Mouse (Mus musculus) limb, embryonic 15.5 days (tissue): ENCODE measurements around the gene Paxbp1. TPM values are rescaled to one million over a fixed set of nuclear protein-coding genes. Genes with fewer than 3 reads are reported as not detected.
A peak's percentile ranks its signal among the peaks of the same experiment; 100 is the strongest.
"Not testable (repeated sequence)": the region's sequence is repeated elsewhere in the genome, so short reads cannot be mapped to it uniquely, and the experiment has no call there.

Experiments
- ATAC-seq: fragments of 200-750 bp; cut with Nextera tagmentation; 2 replicates; pipeline ENCODE4 v1.8.0; 2017; ENCODE audit warnings: low read depth, moderate TSS enrichment; ENCODE audit not compliant: insufficient number of reproducible peaks, low FRiP score, low TSS enrichment
- H3K27ac ChIP-seq: fragments of 300-500 bp; sonication (generic); 2 replicates; pipeline ENCODE4 v1.5.1; 2015; ENCODE audit warnings: moderate library complexity, mild to moderate bottlenecking, inconsistent platforms
- H3K27me3 ChIP-seq: fragments of 300-500 bp; sonication (generic); 2 replicates; pipeline ENCODE4 v1.6.1; 2015; ENCODE audit warnings: inconsistent platforms
- H3K36me3 ChIP-seq: fragments of 300-500 bp; sonication (generic); 2 replicates; pipeline ENCODE4 v1.6.1; 2015; ENCODE audit warnings: inconsistent platforms
- H3K4me1 ChIP-seq: fragments of 300-500 bp; sonication (generic); 2 replicates; pipeline ENCODE4 v1.6.1; 2015; ENCODE audit warnings: inconsistent platforms
- H3K4me2 ChIP-seq: fragments of 300-500 bp; sonication (generic); 2 replicates; pipeline ENCODE4 v1.6.1; 2015; ENCODE audit warnings: mild to moderate bottlenecking, inconsistent platforms
- H3K4me3 ChIP-seq: fragments of 300-500 bp; sonication (generic); 2 replicates; pipeline ENCODE4 v1.5.1; 2015; ENCODE audit warnings: mild to moderate bottlenecking, inconsistent platforms
- H3K9ac ChIP-seq: fragments of 300-500 bp; sonication (generic); 2 replicates; pipeline ENCODE4 v1.6.1; 2015; ENCODE audit warnings: inconsistent platforms
- H3K9me3 ChIP-seq: fragments of 300-500 bp; sonication (generic); 2 replicates; pipeline ENCODE4 v1.6.1; 2016; ENCODE audit warnings: inconsistent platforms
- WGBS: fragments of 180-500 bp; shearing (Covaris S2); methylation state at CpG from one replicate; pipeline ENCODE4 v1.1.7; 2015; 5-methylcytosine and 5-hydroxymethylcytosine counted together
- polyA plus RNA-seq: library from polyadenylated mRNA; unstranded; fragments of >200 nt; fragmentation: Nextera tagmentation; extraction: Ambion mirVana; gene quantifications from 2 replicates; pipeline ENCODE4 v1.2.1, GENCODE M21; 2015

Gene Paxbp1
- 51.9 and 55.1 TPM in 2 replicates for polyA plus RNA-seq

GRCm38 (mm10) chr16:91044270-91045182 is at the start of gene Paxbp1:
TSS of gene Paxbp1 (minus strand) at chr16:91044543.
- Histone ChIP-seq H3K36me3 (peaks cover 10% of the 10 kb centered on the region; the same call in 1 of the 2 replicates), H3K4me2 (peak within 1 kb of the TSS; percentile 53), H3K27me3 (no peaks in the 10 kb centered on the region), H3K4me1 (peaks cover 3% of the 10 kb centered on the region), H3K4me3 (peak within 1 kb of the TSS; percentile 98), H3K9ac (peak within 1 kb of the TSS; percentile 93), H3K27ac (peak within 1 kb of the TSS; percentile 98), H3K9me3 (no peaks in the 10 kb centered on the region)
- WGBS, result 2% methylated on average over 66 of the region's 70 CpGs
- ATAC-seq, result peak; percentile 96

- H3K36me3 ChIP-seq, result no peaks in the 10 kb centered on the region
- no peaks in the 10 kb centered on the region for H3K9me3 ChIP-seq
- no peak for ATAC-seq
- no peak overlapping the region for H3K9ac ChIP-seq
- H3K4me2 ChIP-seq, result no peak overlapping the region
- peaks cover 8% of the 10 kb centered on the region; the same call in 1 of the 2 replicates for H3K4me1 ChIP-seq
- peaks cover 3% of the 10 kb centered on the region; the same call in 1 of the 2 replicates for H3K27me3 ChIP-seq
- H3K27ac ChIP-seq, result no peak overlapping the region
- WGBS, result 68% methylated on average over 4 of the region's 4 CpGs
- H3K4me3 ChIP-seq, result no peak overlapping the region
Measured at GRCm38 (mm10) chr16:91086642-91087306, 42.4 kb upstream of the Paxbp1 start.

GRCm38 (mm10) chr16:91085239-91085825 is 41.0 kb upstream of the Paxbp1 start:
- Histone ChIP-seq H3K27ac (no peak overlapping the region), H3K4me3 (no peak overlapping the region), H3K9me3 (no peaks in the 10 kb centered on the region), H3K36me3 (no peaks in the 10 kb centered on the region), H3K27me3 (peaks cover 3% of the 10 kb centered on the region; the same call in 1 of the 2 replicates), H3K4me1 (peaks cover 8% of the 10 kb centered on the region; the same call in 1 of the 2 replicates), H3K4me2 (no peak overlapping the region), H3K9ac (no peak overlapping the region)
- no peak for ATAC-seq
- 46% methylated on average over 17 of the region's 17 CpGs for WGBS

- 74% methylated on average over 21 of the region's 21 CpGs for WGBS
- H3K4me2 ChIP-seq, result no peak overlapping the region
- peaks cover 3% of the 10 kb centered on the region; the same call in 1 of the 2 replicates for H3K27me3 ChIP-seq
- no peaks in the 10 kb centered on the region for H3K9me3 ChIP-seq
- H3K36me3 ChIP-seq, result no peaks in the 10 kb centered on the region
- peaks cover 8% of the 10 kb centered on the region; the same call in 1 of the 2 replicates for H3K4me1 ChIP-seq
- no peak overlapping the region for H3K9ac ChIP-seq
- no peak overlapping the region for H3K27ac ChIP-seq
- no peak overlapping the region for H3K4me3 ChIP-seq
- ATAC-seq, result no peak
Measured at GRCm38 (mm10) chr16:91084307-91085238, 40.2 kb upstream of the Paxbp1 start.

GRCm38 (mm10) chr16:91083002-91083646 is 38.8 kb upstream of the Paxbp1 start:
- Histone ChIP-seq H3K27me3 (peaks cover 3% of the 10 kb centered on the region; the same call in 1 of the 2 replicates), H3K9ac (no peak overlapping the region), H3K36me3 (no peaks in the 10 kb centered on the region), H3K4me2 (no peak overlapping the region), H3K9me3 (no peaks in the 10 kb centered on the region), H3K27ac (no peak overlapping the region), H3K4me1 (peaks cover 8% of the 10 kb centered on the region; the same call in 1 of the 2 replicates), H3K4me3 (no peak overlapping the region)
- 70% methylated on average over 4 of the region's 4 CpGs for WGBS
- ATAC-seq, result no peak

GRCm38 (mm10) chr16:91081508-91081907 is 37.2 kb upstream of the Paxbp1 start:
- H3K4me1 ChIP-seq, result peaks cover 8% of the 10 kb centered on the region; the same call in 1 of the 2 replicates
- no peak overlapping the region for H3K9ac ChIP-seq
- no peak overlapping the region for H3K4me2 ChIP-seq
- no peaks in the 10 kb centered on the region for H3K36me3 ChIP-seq
- no peaks in the 10 kb centered on the region for H3K9me3 ChIP-seq
- H3K27ac ChIP-seq, result no peak overlapping the region
- WGBS, result 24% methylated on average over 9 of the region's 12 CpGs
- no peak overlapping the region for H3K4me3 ChIP-seq
- ATAC-seq, result no peak
- H3K27me3 ChIP-seq, result peaks cover 3% of the 10 kb centered on the region; the same call in 1 of the 2 replicates

- H3K9me3 ChIP-seq, result no peaks in the 10 kb centered on the region
- H3K27me3 ChIP-seq, result no peaks in the 10 kb centered on the region
- H3K4me2 ChIP-seq, result no peak overlapping the region
- ATAC-seq, result no peak
- no peaks in the 10 kb centered on the region for H3K36me3 ChIP-seq
- no peak overlapping the region for H3K27ac ChIP-seq
- 76% methylated on average over 5 of the region's 5 CpGs for WGBS
- H3K4me1 ChIP-seq, result no peaks in the 10 kb centered on the region
- no peak overlapping the region for H3K9ac ChIP-seq
- no peak overlapping the region for H3K4me3 ChIP-seq
Measured at GRCm38 (mm10) chr16:91076180-91076579, 31.8 kb upstream of the Paxbp1 start.

GRCm38 (mm10) chr16:91075423-91075822 is 31.1 kb upstream of the Paxbp1 start:
- H3K27ac ChIP-seq, H3K27me3 ChIP-seq, H3K4me3 ChIP-seq, H3K4me1 ChIP-seq, H3K36me3 ChIP-seq, H3K9me3 ChIP-seq, H3K4me2 ChIP-seq, H3K9ac ChIP-seq, ATAC-seq: not testable (repeated sequence)
- WGBS, result 78% methylated on average over 8 of the region's 8 CpGs

GRCm38 (mm10) chr16:91073163-91073892 is 29.0 kb upstream of the Paxbp1 start:
- Histone ChIP-seq H3K9ac (no peak overlapping the region), H3K4me3 (no peak overlapping the region), H3K4me2 (0 out of 2 replicates have a peak overlapping the region, but pooled peaks have one; percentile 7), H3K9me3 (no peaks in the 10 kb centered on the region), H3K27ac (no peak overlapping the region), H3K36me3 (no peaks in the 10 kb centered on the region), H3K4me1 (peaks cover 5% of the 10 kb centered on the region; the same call in 1 of the 2 replicates), H3K27me3 (no peaks in the 10 kb centered on the region)
- WGBS, result 38% methylated on average over 22 of the region's 24 CpGs
- peak; percentile 79 for ATAC-seq

GRCm38 (mm10) chr16:91072256-91072655 is 27.9 kb upstream of the Paxbp1 start:
- Histone ChIP-seq H3K36me3 (no peaks in the 10 kb centered on the region), H3K4me2 (no peak overlapping the region), H3K27me3 (no peaks in the 10 kb centered on the region), H3K9me3 (no peaks in the 10 kb centered on the region), H3K4me3 (no peak overlapping the region), H3K9ac (no peak overlapping the region), H3K4me1 (peaks cover 5% of the 10 kb centered on the region; the same call in 1 of the 2 replicates), H3K27ac (no peak overlapping the region)
- no peak for ATAC-seq
- 95% methylated on average over 1 of the region's 1 CpGs for WGBS
